Mouse (Mus musculus) C2C12 (cell line): Measurements from ENCODE around the gene Cdh11.

Experiments
- CEBPB ChIP-seq: IDR thresholded peaks from one replicate; pipeline ENCODE4 v1.6.1; 2011; ENCODE audit warnings: low read depth, mild to moderate bottlenecking, control low read depth, moderate library complexity
- CTCF ChIP-seq: IDR thresholded peaks from one replicate; pipeline ENCODE4 v1.5.1; 2011; ENCODE audit not compliant: control insufficient read depth, insufficient read depth, insufficient read length
- MAX ChIP-seq: IDR thresholded peaks from one replicate; pipeline ENCODE4 v1.6.1; 2011; ENCODE audit warnings: mild to moderate bottlenecking, control low read depth
- USF1 ChIP-seq: IDR thresholded peaks from one replicate; pipeline ENCODE4 v1.6.1; 2011; ENCODE audit warnings: low read depth, mild to moderate bottlenecking, control low read depth, moderate library complexity

DNA sequence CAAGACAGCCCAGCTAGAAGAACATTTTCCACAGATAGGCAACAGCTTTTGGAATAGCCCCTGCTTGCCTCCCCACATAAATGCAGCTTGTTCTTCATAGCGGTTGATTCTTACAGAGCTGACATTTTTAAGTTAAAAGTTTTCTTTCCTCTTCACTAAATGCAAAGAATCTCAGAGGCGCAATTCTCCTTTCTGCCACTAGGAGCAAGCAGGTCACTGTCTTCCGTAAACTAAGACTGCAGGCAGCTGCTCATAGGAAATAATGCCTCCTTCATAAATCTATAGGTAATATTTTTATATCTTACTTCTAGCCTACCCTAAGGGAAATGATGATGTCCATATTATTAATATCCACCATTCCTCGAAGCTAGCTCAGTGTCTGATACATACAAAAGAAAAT lies 4.9 kb upstream of the Cdh11 start:
- TF ChIP-seq CTCF (no peak), CEBPB (no peak), MAX (no peak), USF1 (no peak)
